Mouse (Mus musculus): Measurements from ENCODE around the gene Tas2r129.
"Not testable (repeated sequence)": the region's sequence is repeated elsewhere in the genome, so short reads cannot be mapped to it uniquely, and the experiment has no call there.

Tas2r129 gene

GRCm38 (mm10) chr6:132950802-132951201 lies at the start of gene Tas2r129:
Gene Tas2r129, plus strand, starts transcription at chr6:132951102.
- CTCF ChIA-PET, result no interaction called here

- CTCF ChIA-PET, result no interaction called here
These were observed 41.6 kb upstream of the Tas2r129 start, which contains the start of gene Tas2r125 for GRCm38 (mm10) chr6:132909351-132909750. Gene Tas2r125, plus strand, starts transcription at chr6:132909651.

GRCm38 (mm10) chr6:132941376-132941775 lies 9.5 kb upstream of the Tas2r129 start:
- CTCF ChIA-PET, result not testable (repeated sequence)

- CTCF ChIA-PET, result no interaction called here
These were observed 6.9 kb downstream of the Tas2r129 start, which contains the start of gene Tas2r131 for GRCm38 (mm10) chr6:132957819-132958218. Gene Tas2r131, minus strand, starts transcription at chr6:132957919.

- CTCF ChIA-PET, result no interaction called here
These were observed 30.0 kb downstream of the Tas2r129 start, which contains the start of gene Tas2r109 for GRCm38 (mm10) chr6:132980865-132981264. Gene Tas2r109, minus strand, starts transcription at chr6:132980965.
